Mouse (Mus musculus): ENCODE measurements around the gene Fam193b. TPM values are rescaled to one million over a fixed set of nuclear protein-coding genes. Genes with fewer than 3 reads are reported as not detected.

Gene Fam193b
- polyA plus RNA-seq (2012; rRNA removed): 16.9 and 20.4 TPM in 2 replicates

DNA sequence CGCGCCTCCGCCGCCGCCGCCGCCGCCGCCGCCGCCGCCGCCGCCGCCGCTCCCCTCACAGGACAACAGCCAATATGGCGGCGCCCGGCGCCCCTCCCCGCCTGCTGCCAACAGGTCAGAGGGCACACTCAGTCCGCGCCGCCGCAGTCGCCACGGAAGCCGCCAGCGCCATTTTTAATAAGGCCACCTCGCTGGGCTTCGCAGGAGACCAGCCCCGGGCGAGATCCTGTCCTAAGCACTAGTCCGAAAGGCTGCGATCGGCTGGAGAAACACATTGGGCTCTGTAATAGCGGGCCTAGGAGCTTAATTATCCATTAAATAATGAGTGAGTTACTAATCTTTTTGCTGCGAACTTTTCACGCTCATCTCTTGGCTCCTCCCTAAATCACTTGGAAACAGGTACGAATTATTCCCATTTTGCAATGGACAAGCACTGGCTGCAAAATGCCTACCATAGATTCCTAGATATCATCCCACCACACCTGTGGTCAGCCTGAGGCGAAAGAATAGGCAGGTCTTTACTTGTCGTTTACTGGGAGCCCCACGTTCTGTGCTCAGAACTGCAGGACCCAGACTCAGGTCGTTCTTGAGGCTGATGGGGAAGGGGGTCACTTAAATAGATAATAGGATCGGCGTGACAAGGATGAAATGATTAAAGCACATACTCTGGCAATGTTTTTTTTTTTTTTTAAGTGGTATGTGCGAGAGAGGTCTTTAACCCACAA is at the start of gene Fam193b:
Gene Fam193b, minus strand, starts transcription at position 94 of the 725 bp plus-strand sequence.

GRCm38 (mm10) chr13:55599566-55600540 is 28.9 kb upstream of the Fam193b start, which contains the start of gene B4galt7:
TSS of gene B4galt7 (plus strand) at chr13:55599896.

GRCm38 (mm10) chr13:55573432-55573831 is 2.5 kb upstream of the Fam193b start, which contains the start of gene Tmed9:
TSS of gene Tmed9 (plus strand) at chr13:55573732.

DNA sequence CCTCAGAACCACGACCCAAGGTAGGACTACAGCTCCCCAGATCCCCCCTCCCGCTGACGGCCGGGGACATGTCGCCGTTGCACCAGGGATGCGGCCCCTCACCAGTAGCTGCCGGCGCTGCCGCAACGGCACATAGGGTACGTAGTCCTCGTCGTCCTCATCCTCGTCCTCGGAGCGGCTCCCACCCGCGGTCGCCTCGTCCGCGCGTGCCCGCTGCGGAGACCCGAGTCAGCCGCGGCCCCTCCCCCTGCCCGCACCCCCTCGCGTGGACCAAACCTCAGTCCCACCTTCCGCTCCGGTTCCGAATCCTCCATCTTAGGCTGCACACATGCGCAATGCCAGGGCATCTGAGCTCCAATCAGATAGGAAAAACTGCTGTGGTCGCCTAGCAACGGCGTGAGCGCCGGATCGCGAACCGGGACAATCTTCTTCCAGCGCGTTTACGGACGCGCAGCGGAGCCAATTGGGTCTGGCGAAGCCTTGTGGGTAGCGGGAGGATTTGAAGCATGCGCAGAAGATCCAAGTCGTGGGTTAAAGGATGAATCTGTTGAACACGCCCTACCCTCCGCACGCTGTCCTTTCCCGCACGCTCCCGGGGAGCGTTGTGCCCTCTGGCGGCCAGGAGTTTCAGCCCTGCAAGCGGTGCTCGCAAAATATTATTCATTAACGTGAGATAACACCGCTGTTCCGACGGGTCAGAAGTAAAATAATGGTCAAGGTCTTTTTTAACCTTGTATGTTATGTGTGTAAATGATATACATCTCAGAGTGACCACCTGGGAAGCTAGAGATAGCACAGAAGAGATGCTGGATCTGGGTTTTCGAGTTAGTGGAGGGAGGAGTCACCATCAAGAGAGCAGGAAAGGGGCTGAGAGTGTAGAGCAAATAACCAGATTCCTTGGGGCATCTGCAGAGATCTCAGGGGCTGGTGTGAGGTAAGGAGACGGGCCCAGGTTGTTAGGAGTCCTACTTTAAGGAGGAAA is 34.4 kb downstream of the Fam193b start, which contains the start of gene Ddx41:
Gene Ddx41, minus strand, starts transcription at position 465 of the 982 bp plus-strand sequence.

GRCm38 (mm10) chr13:55529198-55529915 is 41.6 kb downstream of the Fam193b start, which contains the start of gene Dok3:
TSS of gene Dok3 (minus strand) at chr13:55529296.

GRCm38 (mm10) chr13:55513111-55513748 is 57.7 kb downstream of the Fam193b start, which contains the start of gene Pdlim7:
TSS of gene Pdlim7 (minus strand) at chr13:55513676.

Other genes starting within 250 kb of the Fam193b start
- 46.2 and 48.4 TPM in 2 replicates for gene Rab24, start 249.2 kb downstream of the Fam193b start, polyA plus RNA-seq (2012; rRNA removed)
- gene Mxd3, start 241.3 kb downstream of the Fam193b start, polyA plus RNA-seq (2012; rRNA removed): 28.7 and 32.2 TPM in 2 replicates
- 33.8 and 37.5 TPM in 2 replicates for gene Lman2, start 208.3 kb downstream of the Fam193b start, polyA plus RNA-seq (2012; rRNA removed)
- 1.3 and 1.6 TPM in 2 replicates for gene Rgs14, start 201.4 kb downstream of the Fam193b start, polyA plus RNA-seq (2012; rRNA removed)
- gene Slc34a1, start 172.9 kb downstream of the Fam193b start, polyA plus RNA-seq (2012; rRNA removed): not detected in 2 replicates
- not detected in 2 replicates for gene Pfn3, start 155.9 kb downstream of the Fam193b start, polyA plus RNA-seq (2012; rRNA removed)
- gene F12, start 144.3 kb downstream of the Fam193b start, polyA plus RNA-seq (2012; rRNA removed): 48.2 and 48.8 TPM in 2 replicates
- 23.9 and 26.4 TPM in 2 replicates for gene Grk6, start 126.0 kb downstream of the Fam193b start, polyA plus RNA-seq (2012; rRNA removed)
- 0.27 and 0.45 TPM in 2 replicates for gene Prr7, start 106.9 kb downstream of the Fam193b start, polyA plus RNA-seq (2012; rRNA removed)
- gene Dbn1, start 83.0 kb downstream of the Fam193b start, polyA plus RNA-seq (2012; rRNA removed): 4.4 and 6.9 TPM in 2 replicates
- gene Pdlim7, start 57.4 kb downstream of the Fam193b start, polyA plus RNA-seq (2012; rRNA removed): 12.5 and 13.1 TPM in 2 replicates
- 3.9 and 4.9 TPM in 2 replicates for gene Dok3, start 41.8 kb downstream of the Fam193b start, polyA plus RNA-seq (2012; rRNA removed)
- gene Ddx41, start 34.5 kb downstream of the Fam193b start, polyA plus RNA-seq (2012; rRNA removed): 27.1 and 31.4 TPM in 2 replicates
- 57.0 and 61.6 TPM in 2 replicates for gene Tmed9, start 2.6 kb upstream of the Fam193b start, polyA plus RNA-seq (2012; rRNA removed)
- 5.0 and 5.8 TPM in 2 replicates for gene B4galt7, start 28.8 kb upstream of the Fam193b start, polyA plus RNA-seq (2012; rRNA removed)
- gene Caml, start 51.9 kb upstream of the Fam193b start, polyA plus RNA-seq (2012; rRNA removed): 14.6 and 14.8 TPM in 2 replicates
- 22.0 and 23.7 TPM in 2 replicates for gene Ddx46, start 63.9 kb upstream of the Fam193b start, polyA plus RNA-seq (2012; rRNA removed)
- 16.8 and 20.6 TPM in 2 replicates for gene B230219D22Rik, start 122.0 kb upstream of the Fam193b start, polyA plus RNA-seq (2012; rRNA removed)
- 9.9 and 11.6 TPM in 2 replicates for gene Txndc15, start 143.5 kb upstream of the Fam193b start, polyA plus RNA-seq (2012; rRNA removed)
- gene Pcbd2, start 156.2 kb upstream of the Fam193b start, polyA plus RNA-seq (2012; rRNA removed): 23.5 and 25.7 TPM in 2 replicates
- gene Catsper3, start 213.4 kb upstream of the Fam193b start, polyA plus RNA-seq (2012; rRNA removed): 0.02 TPM in 1 of 2 replicates, not detected in the other

Data from liver, embryonic 14 days (tissue).